Mouse (Mus musculus): ENCODE measurements around the gene Fsip1.

DNA sequence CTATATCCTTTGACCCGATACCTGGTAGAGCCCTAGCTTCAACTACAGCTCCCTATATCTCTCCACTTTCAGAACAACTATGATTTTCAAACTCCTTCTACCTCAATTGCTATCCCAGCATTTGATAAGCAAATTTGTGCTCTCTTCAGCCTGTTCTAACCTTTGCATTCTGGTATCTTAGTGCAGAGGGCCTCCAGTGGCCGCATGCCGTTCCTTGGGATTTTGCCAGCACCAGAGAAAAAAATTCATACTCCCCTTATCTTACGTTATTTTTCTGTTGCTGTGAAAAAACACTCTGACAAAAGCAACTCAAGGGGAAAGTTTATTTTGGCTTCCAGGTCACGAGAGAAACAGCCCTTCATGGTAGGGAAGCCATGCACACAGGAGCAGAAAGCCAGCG, 173.1 kb downstream of the Fsip1 start:
- TF ChIP-seq CTCF (IDR thresholded peaks at IDR 0.05; ENCODE audit: borderline replicate concordance, insufficient read depth, low read length) (no peak), POLR2A (IDR thresholded peaks at IDR 0.05; ENCODE audit: low read depth, low read length) (no peak)
